Mouse (Mus musculus): ENCODE data around the gene Dhx8. TPM values are rescaled to one million over a fixed set of nuclear protein-coding genes. Genes with fewer than 3 reads are reported as not detected.

Dhx8 gene
- polyA plus RNA-seq, 1 experiment from 2014 or later = 41.8 TPM

GRCm38 (mm10) chr11:101813259-101813658, 80.5 kb downstream of the Dhx8 start:
- peaks cover 16% of the 10 kb centered on the region for H3K27me3 ChIP-seq
- H3K4me1 ChIP-seq = peaks cover 21% of the 10 kb centered on the region
- no peak overlapping the region for H3K4me2 ChIP-seq (replicated peaks)
- H3K27ac ChIP-seq = no peak overlapping the region
- no peak for ATAC-seq (ENCODE audit: low FRiP score)
- no peak overlapping the region for H3K4me3 ChIP-seq
- no peaks in the 10 kb centered on the region for H3K36me3 ChIP-seq
- WGBS = 2% methylated on average over 7 of the region's 7 CpGs
- H3K9ac ChIP-seq = no peak overlapping the region
- H3K9me3 ChIP-seq (replicated peaks) = no peaks in the 10 kb centered on the region

- H3K4me1 ChIP-seq = peaks cover 21% of the 10 kb centered on the region
- peaks cover 9% of the 10 kb centered on the region for H3K27me3 ChIP-seq
- H3K9ac ChIP-seq = peak overlapping the region; percentile 15
- 8% methylated on average over 23 of the region's 23 CpGs for WGBS
- H3K27ac ChIP-seq = no peak overlapping the region
- peak overlapping the region; percentile 42 for H3K4me2 ChIP-seq (replicated peaks)
- no peaks in the 10 kb centered on the region for H3K9me3 ChIP-seq (replicated peaks)
- H3K36me3 ChIP-seq = no peaks in the 10 kb centered on the region
- peak overlapping the region; percentile 13 for H3K4me3 ChIP-seq
- ATAC-seq (ENCODE audit: low FRiP score) = peak; percentile 54; the same call in 1 of the 2 replicates
Measured at GRCm38 (mm10) chr11:101814375-101815102, 81.8 kb downstream of the Dhx8 start.

- H3K4me2 ChIP-seq (replicated peaks) = peak overlapping the region; percentile 42
- H3K36me3 ChIP-seq = no peaks in the 10 kb centered on the region
- ATAC-seq (ENCODE audit: low FRiP score) = 0 out of 2 replicates have a peak, but pooled peaks have one; percentile 19
- H3K4me3 ChIP-seq = no peak overlapping the region
- H3K9me3 ChIP-seq (replicated peaks) = no peaks in the 10 kb centered on the region
- 11% methylated on average over 22 of the region's 22 CpGs for WGBS
- H3K27ac ChIP-seq = 0 out of 2 replicates have a peak overlapping the region, but pooled peaks have one; percentile 48
- H3K4me1 ChIP-seq = peaks cover 21% of the 10 kb centered on the region
- H3K9ac ChIP-seq = no peak overlapping the region
- peaks cover 6% of the 10 kb centered on the region for H3K27me3 ChIP-seq
Measured at GRCm38 (mm10) chr11:101815103-101816085, 82.7 kb downstream of the Dhx8 start.

Other genes starting within 250 kb of the Dhx8 start
- gene Brca1, start 181.0 kb upstream of the Dhx8 start, polyA plus RNA-seq (2016; fragmentation: Nextera tagmentation; extraction: Ambion mirVana) = 11.2 and 12.1 TPM in 2 replicates
- 122 and 128 TPM in 2 replicates for gene Nbr1, start 180.8 kb upstream of the Dhx8 start, polyA plus RNA-seq (2016; fragmentation: Nextera tagmentation; extraction: Ambion mirVana)
- gene Tmem106a, start 150.7 kb upstream of the Dhx8 start, polyA plus RNA-seq (2016; fragmentation: Nextera tagmentation; extraction: Ambion mirVana) = 3.9 and 4.9 TPM in 2 replicates
- not detected in 2 replicates for gene Gm11634, start 133.7 kb upstream of the Dhx8 start, polyA plus RNA-seq (2016; fragmentation: Nextera tagmentation; extraction: Ambion mirVana)
- gene Rdm1, start 105.7 kb upstream of the Dhx8 start, polyA plus RNA-seq (2016; fragmentation: Nextera tagmentation; extraction: Ambion mirVana) = 29.4 and 35.4 TPM in 2 replicates
- gene Arl4d, start 67.4 kb upstream of the Dhx8 start, polyA plus RNA-seq (2016; fragmentation: Nextera tagmentation; extraction: Ambion mirVana) = 11.6 and 12.1 TPM in 2 replicates
- gene Etv4, start 52.5 kb downstream of the Dhx8 start, polyA plus RNA-seq (2016; fragmentation: Nextera tagmentation; extraction: Ambion mirVana) = 8.2 and 8.4 TPM in 2 replicates
- 1.4 and 1.9 TPM in 2 replicates for gene Meox1, start 161.5 kb downstream of the Dhx8 start, polyA plus RNA-seq (2016; fragmentation: Nextera tagmentation; extraction: Ambion mirVana)
- 0.46 and 0.79 TPM in 2 replicates for gene Sost, start 234.1 kb downstream of the Dhx8 start, polyA plus RNA-seq (2016; fragmentation: Nextera tagmentation; extraction: Ambion mirVana)